Mouse (Mus musculus) heart, adult 9 months (tissue): ENCODE measurements at regions not wholly inside any gene's neighbourhood (a gene's known extent, or its start where the extent isn't known, plus 50 kb on each side); places are given as distances from the start of the nearest gene placed in this dataset.

Source experiments
- DNase-seq, 2 experiments: peaks; one replicate each; pipeline ENCODE4 v3.0.0; 2022; ENCODE audit warnings: low spot score in 2 of 2

DNA sequence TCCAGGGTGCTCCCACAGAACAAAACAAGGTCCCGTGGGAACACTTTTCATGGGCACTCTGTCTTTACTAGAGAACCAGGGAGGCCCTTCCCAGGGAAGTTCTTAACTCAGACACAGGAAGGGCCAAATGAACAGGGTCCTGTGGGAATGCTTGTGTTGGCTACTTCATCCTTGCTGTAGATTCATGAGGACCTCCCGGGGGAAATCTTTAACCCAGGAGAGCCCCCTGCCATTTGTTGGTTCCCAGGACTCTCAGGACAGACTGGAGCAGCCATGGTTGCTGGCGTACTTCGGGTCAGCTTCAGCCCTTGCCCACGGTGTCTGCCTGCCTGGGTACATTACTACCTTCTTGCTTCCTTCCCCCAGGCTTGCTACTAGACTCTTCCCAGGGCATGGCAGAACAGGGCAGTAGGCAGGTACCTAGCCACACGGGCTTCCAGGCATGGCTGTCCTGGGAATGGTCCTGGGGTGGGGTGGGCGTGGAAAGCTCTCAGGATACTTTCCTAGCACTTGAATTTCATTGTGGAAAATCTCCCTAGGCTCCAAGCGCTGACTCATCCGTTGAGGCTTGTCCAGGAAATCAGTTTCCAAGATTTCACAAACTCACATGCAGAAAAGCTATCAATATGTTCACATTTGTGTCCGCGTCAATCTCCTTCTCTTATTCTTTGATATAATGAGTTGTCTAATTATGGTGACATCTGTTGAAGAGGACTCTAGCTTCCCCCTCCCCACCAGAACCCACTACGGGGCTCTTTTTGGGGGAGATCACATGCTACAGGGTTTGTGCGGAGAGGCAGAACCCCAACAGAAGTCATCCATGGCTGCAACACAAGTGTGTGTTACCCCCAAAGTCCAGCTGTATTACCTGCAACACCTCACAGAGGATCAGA, 148.6 kb downstream of the Sec61b start:
- peak in 1 of 2 experiments; percentile 33 for DNase-seq

DNA sequence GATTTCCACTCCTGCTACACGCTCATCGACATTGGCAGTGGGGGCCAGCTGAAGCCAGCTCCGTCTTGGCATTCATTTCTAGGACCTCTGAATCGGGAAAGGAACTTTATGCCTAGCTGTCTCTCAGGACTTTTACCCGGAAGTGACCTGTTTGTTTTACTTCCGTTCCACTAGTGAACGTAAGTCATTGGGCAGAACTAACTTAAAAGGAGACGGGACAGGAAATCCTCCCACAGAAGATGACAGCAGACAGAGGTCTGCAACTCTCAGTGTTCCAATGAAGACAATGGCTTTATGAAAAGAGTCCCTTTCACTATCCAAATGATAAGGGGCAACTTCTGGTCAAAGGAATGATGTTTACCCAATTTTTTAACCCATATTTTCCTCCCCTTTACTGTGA, 155.5 kb downstream of the Sec61b start:
- no peak for DNase-seq

DNA sequence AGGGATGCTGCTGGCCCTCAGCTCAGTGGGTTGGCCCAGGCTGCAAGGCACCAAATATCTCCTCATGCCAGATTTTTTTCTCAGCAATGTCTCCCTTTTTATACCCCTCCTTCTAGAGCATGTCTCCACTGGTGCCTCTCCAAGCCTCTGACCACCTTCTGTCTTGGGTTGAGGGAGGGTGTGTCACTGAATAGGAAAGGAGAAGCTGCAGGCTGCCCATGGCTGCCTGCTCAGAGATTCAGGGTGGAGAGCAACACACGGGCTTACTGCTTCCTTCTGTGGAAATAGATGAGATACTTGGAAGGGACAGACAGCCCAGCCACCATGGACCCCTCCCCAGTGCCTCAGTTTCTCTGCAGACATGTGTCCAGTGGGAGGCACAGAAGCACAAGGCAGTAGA, 156.0 kb downstream of the Sec61b start:
- no peak for DNase-seq

DNA sequence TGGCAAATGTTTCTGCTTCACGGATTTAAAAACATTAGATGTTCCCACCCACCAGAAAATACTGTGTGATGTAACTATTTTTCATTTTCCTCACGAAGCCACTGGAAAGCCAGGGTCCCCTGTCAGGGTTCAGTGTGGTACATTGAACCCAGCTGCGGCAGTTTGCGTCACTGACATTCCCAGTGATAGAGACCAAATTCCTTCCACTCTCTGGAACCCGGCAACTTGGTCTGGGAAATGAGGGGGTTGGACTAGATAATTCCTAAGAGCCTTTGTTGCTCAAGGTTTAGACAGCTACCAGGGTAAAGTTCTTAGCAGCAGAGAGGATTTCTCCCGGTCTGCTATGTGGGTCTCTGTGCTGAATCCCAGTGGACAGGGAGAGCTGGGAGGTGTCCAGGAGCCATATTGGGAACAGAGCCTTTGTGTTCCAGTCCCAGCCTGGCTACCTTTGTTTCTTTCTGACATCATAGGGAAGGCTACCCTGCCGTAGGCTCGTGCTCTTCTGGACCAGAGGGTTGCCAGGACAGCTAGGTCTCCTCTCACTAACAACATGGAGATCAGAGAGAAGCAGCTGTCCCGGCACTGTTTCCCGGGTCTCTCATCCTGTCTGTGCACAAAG, 164.5 kb downstream of the Sec61b start:
- peak; percentile 48 to 51 for DNase-seq

DNA sequence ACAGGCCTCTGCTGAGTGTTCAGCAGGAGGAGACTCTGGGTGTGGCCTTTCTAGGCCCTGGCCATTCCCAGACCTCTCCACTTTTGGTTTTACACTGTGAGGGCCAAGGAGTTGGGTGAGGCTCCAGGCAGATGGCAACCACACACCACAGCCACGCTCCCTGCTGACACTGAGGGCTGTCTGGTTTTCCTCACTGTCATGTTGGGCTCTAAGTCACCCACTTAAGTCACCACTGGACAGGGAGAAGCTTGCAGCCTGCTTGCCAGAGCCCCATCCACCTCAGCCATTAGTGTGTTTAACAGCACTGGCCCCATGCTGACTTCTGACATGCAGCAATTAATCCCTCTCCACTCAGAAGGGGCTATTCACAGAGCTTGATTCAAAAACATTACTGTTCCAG, 170.6 kb downstream of the Sec61b start:
- DNase-seq = peak; percentile 80 to 82

DNA sequence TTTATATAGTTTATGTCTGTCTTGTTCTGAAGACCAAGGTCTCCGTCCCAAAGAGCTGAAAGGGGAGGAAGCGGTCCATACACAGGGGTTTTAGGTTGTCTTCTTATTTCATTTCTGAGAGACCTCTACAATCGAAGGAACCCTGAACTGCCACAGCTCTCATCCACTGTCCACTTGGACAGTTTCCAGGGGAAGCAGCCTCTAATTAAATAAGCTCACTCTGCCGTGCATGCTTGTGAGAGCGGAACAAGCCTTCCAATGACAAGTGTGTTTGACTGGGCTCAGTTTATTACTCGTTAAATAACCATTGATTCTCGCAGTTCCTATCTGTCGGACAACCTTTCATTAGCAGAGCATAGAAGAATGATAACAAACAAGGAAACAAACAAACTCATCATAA, 174.2 kb downstream of the Sec61b start:
- DNase-seq = no peak

DNA sequence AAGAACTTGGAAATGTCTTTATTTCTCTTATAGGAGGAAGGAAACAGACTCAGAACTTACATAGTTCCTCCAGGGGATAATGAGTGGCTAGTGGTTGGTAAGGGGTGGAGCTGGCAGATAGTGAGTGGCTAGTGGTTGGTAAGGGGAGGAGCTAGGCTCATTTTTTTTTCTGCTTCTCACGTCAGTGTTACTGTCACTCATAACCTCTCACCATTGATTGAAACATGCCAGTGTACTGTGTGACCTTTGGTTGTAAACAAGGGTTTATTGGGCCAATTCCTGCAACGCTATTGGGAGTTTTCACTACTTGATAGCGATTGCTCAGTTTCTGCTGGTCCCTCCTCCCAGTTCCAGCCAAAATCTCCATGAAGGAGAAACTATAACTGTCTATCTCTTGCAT, 175.5 kb downstream of the Sec61b start:
- no peak for DNase-seq

DNA sequence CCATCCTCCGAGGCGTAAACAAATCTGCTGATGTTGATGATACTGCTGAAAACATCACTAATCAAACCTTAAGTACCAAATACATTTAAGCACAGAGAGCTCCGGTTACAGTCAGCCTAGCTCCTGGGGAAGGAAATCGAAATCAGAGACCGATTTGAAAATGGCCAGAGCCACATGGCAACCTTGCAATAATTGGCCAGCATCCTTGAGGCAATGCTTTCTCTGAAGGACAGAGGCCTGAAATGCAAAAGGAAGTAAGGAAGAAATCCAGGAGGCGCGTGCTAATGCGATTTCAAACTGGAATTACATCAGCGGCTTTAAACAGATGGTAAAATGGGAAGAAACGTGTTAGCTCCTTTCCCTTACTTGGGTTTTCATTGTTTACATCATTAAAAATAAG, 177.1 kb downstream of the Sec61b start:
- no peak for DNase-seq

DNA sequence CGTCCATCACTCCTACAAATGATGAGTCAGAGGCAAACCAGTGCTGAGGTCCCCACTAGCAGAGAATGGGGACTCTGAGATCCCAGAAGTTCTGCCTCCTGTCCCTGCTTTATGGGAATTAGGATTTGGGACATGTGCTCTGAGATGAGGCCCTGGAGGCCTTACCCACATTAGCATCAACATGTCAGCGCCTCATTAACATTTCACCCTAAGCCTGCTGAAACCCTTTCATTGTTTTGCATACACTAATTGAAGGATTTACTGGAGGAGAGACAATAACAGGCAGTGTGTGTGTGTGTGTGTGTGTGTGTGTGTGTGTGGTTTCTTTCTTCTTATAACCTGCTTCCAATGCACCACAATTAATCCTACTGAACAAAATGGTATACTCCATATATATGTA, 178.7 kb downstream of the Sec61b start:
- DNase-seq = no peak

DNA sequence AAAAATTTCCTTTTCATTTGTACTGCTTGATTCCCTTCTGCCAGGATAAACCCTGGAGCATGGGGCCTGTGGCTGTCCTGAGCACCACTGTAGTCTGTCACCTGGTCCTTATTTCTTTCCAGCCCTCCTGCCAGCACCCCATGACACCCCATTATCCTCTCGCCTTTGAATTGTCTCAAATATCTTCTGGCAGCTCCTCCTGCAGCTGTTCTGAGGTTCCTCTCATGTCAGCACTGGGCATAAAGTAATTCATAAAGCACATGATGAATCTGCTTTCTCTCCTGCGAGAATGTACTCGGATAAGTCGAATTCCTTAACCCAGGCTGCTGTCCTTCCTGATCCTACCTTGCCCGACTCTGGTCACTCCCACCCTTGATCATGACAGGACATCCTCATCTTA, 195.1 kb downstream of the Sec61b start:
- no peak for DNase-seq

DNA sequence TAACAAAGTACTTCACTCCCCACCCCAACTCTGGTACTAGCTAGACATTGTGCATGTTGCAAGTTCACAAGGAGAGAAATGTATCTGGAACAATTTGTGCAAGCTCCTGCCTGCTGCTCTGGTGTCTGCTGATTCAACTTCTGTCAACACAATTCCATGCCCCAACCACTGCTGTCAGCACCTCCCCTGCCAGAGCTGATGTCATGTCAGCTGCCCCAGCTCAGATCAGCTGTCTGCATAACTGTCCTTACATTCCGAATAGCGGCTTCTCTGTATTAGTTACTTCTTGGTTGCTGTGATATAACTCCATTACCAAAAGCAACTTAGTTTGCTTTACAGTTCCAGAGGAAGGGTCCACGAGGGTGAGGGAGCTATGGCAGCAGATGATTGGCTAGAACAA, 196.0 kb downstream of the Sec61b start:
- DNase-seq = peak; percentile 68 to 70

DNA sequence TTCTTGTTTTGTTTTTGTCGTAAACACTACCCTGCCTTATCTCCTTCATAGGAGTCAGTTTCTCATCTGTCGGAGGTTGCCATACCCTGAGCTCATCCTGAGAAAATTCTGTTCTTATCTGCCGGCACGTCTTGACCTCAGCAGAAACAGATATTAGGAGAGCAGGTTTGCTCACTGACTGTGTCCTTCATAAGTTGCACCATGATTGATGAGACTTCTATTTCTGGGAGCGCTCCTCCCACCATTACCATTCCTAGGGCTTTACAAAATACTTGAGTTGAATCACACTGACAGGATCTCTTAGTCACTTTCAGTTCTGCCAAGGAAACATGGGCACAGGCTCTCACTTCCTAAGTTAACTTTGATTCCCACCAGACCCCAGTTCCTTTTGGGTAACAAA, 196.9 kb downstream of the Sec61b start:
- DNase-seq = peak in 1 of 2 experiments; percentile 22

DNA sequence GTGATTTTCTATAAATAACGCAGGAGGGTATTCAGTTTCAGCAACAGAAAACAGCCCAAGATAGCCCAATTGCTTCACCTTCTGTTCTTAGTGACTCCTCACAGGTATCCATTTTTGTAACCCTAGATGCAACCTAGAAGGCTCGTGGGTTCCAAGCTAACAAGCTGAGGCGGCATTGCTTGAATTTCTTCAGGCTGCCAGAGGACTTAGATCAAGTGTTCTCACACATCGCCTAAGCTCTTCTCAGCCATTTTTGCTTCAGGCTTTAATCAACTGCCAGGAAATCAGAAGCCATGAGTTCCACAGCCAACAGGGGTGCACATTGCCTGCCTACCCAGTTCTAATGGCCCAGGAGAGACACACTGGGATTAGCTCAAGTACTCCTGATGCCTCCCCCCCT, 206.7 kb downstream of the Sec61b start:
- DNase-seq = no peak

DNA sequence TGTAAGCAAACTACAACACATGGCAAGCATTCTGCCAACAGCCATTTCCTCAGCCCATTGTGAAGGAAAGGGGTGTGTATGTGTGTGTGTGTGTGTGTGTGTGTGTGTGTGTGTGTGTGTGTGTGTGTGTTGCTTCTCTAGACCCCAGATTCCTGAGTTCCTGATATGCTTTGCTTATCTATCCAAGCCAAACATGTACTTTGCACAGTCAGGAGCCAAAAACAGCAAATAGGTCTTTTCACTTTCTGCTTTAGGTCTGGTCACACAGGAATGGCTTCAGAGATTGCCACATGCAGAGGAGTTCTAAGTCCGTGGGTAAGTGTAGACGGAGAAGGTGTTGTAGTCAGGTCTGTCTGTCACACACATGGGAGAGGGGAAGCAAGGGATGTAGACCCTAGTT, 216.7 kb downstream of the Sec61b start:
- DNase-seq = no peak

DNA sequence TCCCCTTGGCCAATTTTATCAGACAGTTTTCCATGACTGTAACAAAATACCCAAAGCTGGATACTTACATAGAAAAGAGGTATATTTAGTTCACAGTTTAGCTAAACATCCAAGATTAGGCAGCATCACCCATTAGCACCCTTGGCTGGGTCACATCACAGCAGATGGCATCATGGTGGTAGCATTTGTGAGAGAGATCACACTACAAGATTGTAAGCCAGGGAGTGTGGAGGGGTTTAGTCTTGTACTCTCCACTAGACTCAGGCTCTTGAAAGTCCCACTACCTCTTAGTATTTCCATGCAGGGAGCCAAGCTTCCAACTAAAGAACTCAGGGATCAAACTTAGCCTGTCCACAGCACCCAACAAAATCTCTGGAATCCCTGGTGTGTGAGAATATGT, 218.2 kb downstream of the Sec61b start:
- no peak for DNase-seq

DNA sequence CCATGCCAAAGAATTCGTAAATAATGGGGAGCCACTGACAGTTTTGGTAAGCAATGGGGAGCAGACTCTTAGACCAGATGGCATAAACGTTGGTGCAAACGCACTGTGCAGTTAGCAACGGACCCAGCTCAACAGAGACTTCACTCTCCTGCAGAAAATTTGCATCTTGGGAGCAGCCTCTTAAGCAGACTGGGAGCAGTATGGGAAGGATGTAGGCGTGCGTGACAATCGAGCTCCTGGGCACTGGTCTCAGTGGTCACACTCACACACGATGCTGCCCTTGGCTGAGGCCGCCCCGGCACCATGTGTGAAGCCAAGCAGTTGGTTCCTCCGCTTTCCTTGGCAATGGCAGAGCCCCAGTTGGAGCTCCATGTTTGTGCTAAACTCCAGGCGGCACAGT, 218.8 kb downstream of the Sec61b start:
- no peak for DNase-seq

DNA sequence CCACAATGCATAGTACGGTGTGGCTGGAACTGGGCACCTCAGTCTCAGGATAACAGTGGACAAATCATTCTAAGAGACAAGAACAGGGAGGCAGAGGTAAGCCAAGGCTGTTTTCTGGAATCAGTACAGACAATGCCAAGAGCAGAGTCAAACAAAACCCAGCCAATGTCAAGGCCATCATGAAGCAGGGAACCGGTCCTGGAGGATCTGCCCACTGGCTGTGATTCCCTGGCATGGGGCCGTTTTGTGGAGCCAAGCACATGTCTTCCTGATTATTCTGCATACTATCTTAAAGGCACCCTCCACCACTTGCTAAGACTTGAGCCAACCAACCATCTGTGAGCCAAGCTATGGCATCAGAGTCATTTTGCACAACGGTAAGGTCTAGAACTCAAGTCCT, 222.6 kb downstream of the Sec61b start:
- DNase-seq = no peak

DNA sequence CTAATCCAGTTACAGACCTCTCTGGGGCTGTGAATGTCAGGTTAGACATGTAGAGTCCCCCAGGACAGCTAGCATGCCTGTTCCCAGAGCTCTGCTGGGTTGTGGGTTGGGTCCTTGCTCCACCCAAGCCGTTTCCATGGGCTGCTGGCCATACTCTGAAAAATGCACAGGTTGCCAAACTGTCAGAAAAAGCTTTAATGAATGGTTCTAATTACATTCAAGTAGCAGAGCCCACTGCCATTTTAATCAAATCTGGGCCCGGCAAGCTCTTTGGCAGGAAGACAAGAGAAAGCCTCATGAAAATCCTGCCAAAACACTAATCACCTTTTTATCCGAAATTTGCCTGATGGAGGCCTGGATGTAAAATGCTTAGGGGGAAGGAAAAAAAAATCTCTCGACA, 224.1 kb downstream of the Sec61b start:
- DNase-seq = no peak

DNA sequence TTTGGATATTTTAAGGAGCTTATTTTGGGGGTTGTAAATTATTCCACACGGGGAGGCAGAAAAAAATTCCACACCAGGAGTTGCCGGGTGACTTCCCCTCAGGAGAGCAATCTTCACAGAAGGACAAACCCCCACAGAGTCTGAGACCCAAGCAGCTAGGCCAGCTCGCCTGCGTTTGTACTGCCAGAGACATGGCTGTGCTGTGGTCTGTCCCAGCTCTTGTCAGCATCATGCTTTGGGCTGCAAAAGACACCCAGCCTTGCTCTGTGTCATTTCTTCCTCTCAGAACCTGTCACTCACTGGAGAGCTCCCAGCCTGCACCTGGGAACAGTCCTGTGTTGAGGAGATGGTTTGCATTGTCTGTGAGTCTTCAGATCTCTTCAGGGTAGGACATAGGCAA, 224.5 kb downstream of the Sec61b start:
- DNase-seq = no peak

DNA sequence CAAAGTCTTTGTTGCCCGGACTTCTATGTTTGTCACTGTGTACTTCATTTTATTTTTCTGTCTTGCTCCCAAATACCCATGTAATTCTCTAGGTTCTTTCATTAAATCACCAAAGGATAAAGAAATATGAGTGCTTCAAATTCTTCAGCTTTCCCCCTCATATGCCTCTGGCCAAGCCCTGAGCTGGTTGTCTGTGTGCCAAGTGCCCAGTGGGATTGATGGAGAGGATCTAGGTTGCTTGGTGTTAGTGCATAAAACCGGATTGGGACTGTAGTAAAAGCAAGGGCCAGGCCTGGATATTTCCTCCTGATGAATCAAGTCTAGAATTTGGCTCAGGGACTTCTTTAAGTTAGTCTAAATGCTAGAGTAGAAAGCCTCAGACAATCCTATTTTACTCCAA, 229.0 kb downstream of the Sec61b start:
- no peak for DNase-seq

DNA sequence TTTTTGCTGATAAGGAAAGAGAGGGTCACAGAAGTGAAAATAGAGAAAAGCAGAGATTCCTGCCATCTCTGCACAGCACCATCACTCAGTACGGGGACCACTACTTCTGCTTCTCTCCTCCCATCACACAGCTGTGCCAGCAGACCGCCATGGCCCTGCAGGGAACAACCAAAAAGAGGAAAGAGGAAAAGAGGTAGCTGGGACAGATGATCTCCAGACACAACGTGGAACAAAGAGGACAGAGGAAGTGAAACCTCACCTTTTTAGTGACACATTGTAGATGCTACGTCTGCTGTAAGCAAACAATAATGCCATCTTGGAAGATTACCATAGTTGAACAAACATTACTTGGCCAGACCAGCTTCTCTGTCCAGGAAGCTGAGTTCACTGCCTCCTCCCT, 230.1 kb downstream of the Sec61b start:
- no peak for DNase-seq

DNA sequence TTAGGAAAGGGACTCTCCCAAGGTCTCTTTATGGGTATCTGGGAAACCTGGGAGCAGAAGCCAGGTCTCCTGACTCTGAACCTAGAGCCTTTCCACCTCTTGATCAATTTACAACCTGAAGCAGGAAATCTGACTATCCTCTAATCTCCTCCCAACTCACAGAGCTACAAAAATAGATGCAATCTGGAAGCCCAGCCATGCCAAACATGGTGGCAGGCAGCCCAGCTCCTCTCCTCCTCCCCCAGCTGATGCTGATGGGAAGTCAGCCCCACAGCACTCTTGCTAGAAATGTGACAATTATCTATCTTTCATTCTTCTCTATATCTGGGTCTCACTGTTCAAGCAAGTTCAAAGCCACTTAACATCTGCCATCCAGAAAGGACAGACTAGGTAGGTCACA, 233.5 kb downstream of the Sec61b start:
- peak in 1 of 2 experiments; percentile 10 for DNase-seq

DNA sequence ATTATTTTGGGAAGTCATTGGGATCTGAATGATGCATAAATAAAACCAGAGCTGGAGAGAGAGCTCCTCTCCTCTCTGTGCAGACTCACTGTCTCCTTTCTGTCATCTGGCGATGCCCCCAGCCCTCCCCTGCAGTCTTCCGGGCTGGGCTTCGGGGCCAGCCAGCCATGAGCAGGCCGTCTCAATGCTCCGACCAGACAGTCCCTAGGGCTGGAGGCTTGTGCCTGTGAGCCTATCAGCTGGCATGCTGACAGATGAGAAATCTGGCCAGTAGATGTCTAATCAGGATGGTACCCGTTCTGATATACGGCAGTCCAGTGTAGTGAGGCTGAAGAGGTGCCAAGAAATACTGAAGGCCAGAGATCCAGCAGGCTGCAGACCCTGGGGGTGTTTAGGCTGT, 238.9 kb downstream of the Sec61b start:
- DNase-seq = no peak
